Mouse (Mus musculus) forebrain, embryonic 14.5 days (tissue): ENCODE measurements around the gene Calca. TPM values are rescaled to one million over a fixed set of nuclear protein-coding genes. Genes with fewer than 3 reads are reported as not detected.
A peak's percentile ranks its signal among the peaks of the same experiment; 100 is the strongest.

Experiments used
- ATAC-seq: fragments of 200-750 bp; cut with Nextera tagmentation; 2 replicates; pipeline ENCODE4 v1.8.0; 2017; ENCODE audit warnings: mild to moderate bottlenecking, moderate library complexity
- DNase-seq: peaks from one replicate; pipeline ENCODE4 v3.0.0-alpha.2; 2015; ENCODE audit warnings: low spot score
- H3K27ac ChIP-seq: fragments of 300-500 bp; sonication (generic); 2 replicates; pipeline ENCODE4 v1.5.1; 2014; ENCODE audit warnings: low read depth, mild to moderate bottlenecking, control low read depth, low read length, moderate library complexity
- H3K27me3 ChIP-seq: fragments of 300-500 bp; sonication (generic); replicated peaks from 2 replicates; pipeline ENCODE4 v1.6.1; 2014; ENCODE audit warnings: low read length, control low read depth, mixed read lengths; ENCODE audit not compliant: control insufficient read depth, insufficient read depth
- H3K36me3 ChIP-seq: fragments of 300-500 bp; sonication (generic); 2 replicates; pipeline ENCODE4 v1.6.1; 2014; ENCODE audit warnings: low read length, control low read depth; ENCODE audit not compliant: control insufficient read depth, insufficient read depth
- H3K4me1 ChIP-seq: fragments of 300-500 bp; sonication (generic); 2 replicates; pipeline ENCODE4 v1.6.1; 2014; ENCODE audit warnings: antibody characterized with exemption, low read length, control low read depth; ENCODE audit not compliant: control insufficient read depth, insufficient read depth
- H3K4me2 ChIP-seq: fragments of 300-500 bp; sonication (generic); 2 replicates; pipeline ENCODE4 v1.6.1; 2014; ENCODE audit warnings: mild to moderate bottlenecking, control low read depth, low read length
- H3K4me3 ChIP-seq: fragments of 300-500 bp; sonication (generic); 2 replicates; pipeline ENCODE4 v1.5.1; 2014; ENCODE audit warnings: low read depth, low read length, control low read depth
- H3K9ac ChIP-seq: fragments of 300-500 bp; sonication (generic); 2 replicates; pipeline ENCODE4 v1.6.1; 2014; ENCODE audit warnings: mild to moderate bottlenecking, low read length, control low read depth, moderate library complexity
- H3K9me3 ChIP-seq: fragments of 300-500 bp; sonication (generic); replicated peaks from 2 replicates; pipeline ENCODE4 v1.6.1; 2016; ENCODE audit warnings: low read length, control low read depth, mixed read lengths; ENCODE audit not compliant: control insufficient read depth
- WGBS: fragments of 180-500 bp; shearing (Covaris S2); extraction: QIAGEN DNeasy Blood & Tissue Kit; methylation state at CpG from one replicate; pipeline ENCODE4 v1.1.7; 2014; 5-methylcytosine and 5-hydroxymethylcytosine counted together
- polyA plus RNA-seq: library from polyadenylated mRNA; unstranded; fragments of >200 nt; fragmentation: Nextera tagmentation; extraction: Ambion mirVana; gene quantifications from 2 replicates; pipeline ENCODE4 v1.2.1, GENCODE M21; 2014

The Calca gene
- 1.2 and 2.6 TPM in 2 replicates for polyA plus RNA-seq

DNA sequence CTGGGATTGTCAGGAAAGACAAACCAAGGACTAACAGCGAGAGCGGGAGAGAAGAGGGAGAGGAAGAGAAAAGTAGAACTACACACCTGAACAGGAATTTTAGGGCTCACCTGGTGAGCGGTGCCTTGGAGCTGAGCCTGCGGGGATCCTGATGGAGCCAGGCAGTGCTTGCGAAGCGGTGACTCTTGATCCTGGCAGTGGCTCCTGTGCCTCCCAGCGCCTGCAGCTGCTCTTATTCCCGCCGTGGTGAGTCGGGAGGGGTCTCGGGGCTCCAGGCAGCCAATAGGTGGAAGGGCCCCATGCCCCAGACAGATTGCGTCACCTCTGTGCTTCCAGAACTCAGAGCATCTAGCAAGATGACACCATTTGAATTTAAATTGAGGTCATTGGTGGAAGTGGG lies at the start of gene Calca:
Calca (minus strand) TSS at position 256 of the 400 bp plus-strand sequence.
- H3K36me3 ChIP-seq = no peaks in the 10 kb centered on the region
- ATAC-seq = peak; percentile 50; the same call in 1 of the 2 replicates
- under 1% methylated on average over 12 of the region's 12 CpGs for WGBS

DNA sequence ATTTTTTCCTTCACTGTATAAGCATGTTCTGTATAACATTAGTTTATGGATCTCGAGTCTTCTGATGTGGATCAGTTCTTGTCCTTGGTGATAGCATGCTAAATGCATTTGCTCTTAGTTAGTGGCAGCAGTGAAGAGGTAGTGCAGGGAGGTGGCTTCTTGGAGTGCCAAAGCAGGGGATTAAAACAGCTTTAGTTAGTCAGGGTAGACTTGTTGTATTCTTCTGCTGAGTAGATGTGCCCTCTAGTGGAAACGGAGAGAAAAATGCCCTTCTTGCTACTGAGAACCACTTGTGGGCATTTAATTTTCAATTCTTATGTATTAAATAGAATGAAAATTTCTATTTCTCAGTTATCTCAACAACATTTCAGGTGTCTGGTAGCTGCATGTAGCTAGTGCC lies 36.5 kb upstream of the Calca start:
- WGBS = 26% methylated on average over 2 of the region's 2 CpGs
- no peaks in the 10 kb centered on the region for H3K4me1 ChIP-seq
- no peak overlapping the region for H3K4me3 ChIP-seq
- no peak overlapping the region for H3K4me2 ChIP-seq
- H3K9me3 ChIP-seq = no peaks in the 10 kb centered on the region
- H3K27me3 ChIP-seq = no peaks in the 10 kb centered on the region
- no peaks in the 10 kb centered on the region for H3K36me3 ChIP-seq
- no peak overlapping the region for H3K27ac ChIP-seq
- H3K9ac ChIP-seq = no peak overlapping the region
- DNase-seq (peak; percentile 66), ATAC-seq (no peak)

More for the DNA sequence above, at the start of gene Calca:
- H3K9me3 ChIP-seq = no peaks in the 10 kb centered on the region
- peaks cover 4% of the 10 kb centered on the region; the same call in 1 of the 2 replicates for H3K4me1 ChIP-seq
- H3K4me3 ChIP-seq = peak within 1 kb of the TSS; percentile 31
- H3K27ac ChIP-seq = no peak within 1 kb of the TSS
- peak within 1 kb of the TSS; percentile 26 for H3K9ac ChIP-seq
- H3K27me3 ChIP-seq = peaks cover 4% of the 10 kb centered on the region; the same call in 1 of the 2 replicates
- peak within 1 kb of the TSS; percentile 92 for H3K4me2 ChIP-seq
- DNase-seq = peak; percentile 44

DNA sequence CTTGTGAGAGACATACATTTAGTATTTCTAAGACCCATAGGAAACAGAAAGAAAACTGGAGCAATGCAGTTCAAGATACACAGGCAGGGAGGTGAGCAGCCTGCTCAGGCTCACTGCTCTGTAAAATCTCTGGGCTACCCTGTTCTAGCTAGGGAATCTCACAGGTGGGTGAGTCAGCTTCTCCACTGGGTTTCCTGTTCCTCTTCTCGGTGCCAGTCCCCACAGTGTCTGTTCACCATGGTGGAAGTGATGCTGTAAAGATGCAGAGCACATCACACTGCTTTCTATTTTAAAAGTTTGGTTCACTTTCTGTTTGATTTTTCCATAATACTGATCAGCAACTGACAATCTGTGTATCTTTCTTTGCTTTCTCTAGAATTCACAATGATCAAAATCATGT lies 35.2 kb upstream of the Calca start:
- Histone ChIP-seq H3K9me3 (no peaks in the 10 kb centered on the region), H3K27me3 (no peaks in the 10 kb centered on the region), H3K9ac (no peak overlapping the region), H3K27ac (no peak overlapping the region), H3K36me3 (no peaks in the 10 kb centered on the region), H3K4me3 (no peak overlapping the region), H3K4me1 (no peaks in the 10 kb centered on the region), H3K4me2 (no peak overlapping the region)
- 83% methylated on average over 1 of the region's 1 CpGs for WGBS
- DNase-seq = no peak
- ATAC-seq = no peak

DNA sequence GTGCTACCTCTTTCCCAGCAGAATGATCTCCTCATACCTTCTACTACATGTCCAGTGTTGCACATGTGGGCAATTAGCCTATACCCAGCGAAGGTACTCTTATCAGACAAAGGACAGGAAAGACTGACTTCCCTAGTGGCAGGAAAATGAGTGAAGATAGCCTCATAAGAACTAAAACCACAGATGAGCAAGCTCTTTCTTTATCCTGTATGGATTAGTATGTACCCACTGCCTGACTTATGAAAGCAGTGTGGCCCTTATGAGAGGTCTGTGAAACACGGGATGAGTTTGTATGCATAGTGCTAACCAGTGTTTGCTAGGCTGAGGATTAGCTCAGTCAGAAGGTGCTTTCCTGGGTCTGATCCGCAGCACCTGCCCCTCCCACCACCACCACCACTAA lies 13.6 kb upstream of the Calca start:
- Histone ChIP-seq H3K27me3 (no peaks in the 10 kb centered on the region), H3K27ac (no peak overlapping the region), H3K9ac (no peak overlapping the region), H3K9me3 (no peaks in the 10 kb centered on the region), H3K4me1 (no peaks in the 10 kb centered on the region), H3K4me3 (no peak overlapping the region), H3K4me2 (no peak overlapping the region), H3K36me3 (no peaks in the 10 kb centered on the region)
- no peak for DNase-seq
- ATAC-seq = no peak
- WGBS = 25% methylated on average over 3 of the region's 3 CpGs

DNA sequence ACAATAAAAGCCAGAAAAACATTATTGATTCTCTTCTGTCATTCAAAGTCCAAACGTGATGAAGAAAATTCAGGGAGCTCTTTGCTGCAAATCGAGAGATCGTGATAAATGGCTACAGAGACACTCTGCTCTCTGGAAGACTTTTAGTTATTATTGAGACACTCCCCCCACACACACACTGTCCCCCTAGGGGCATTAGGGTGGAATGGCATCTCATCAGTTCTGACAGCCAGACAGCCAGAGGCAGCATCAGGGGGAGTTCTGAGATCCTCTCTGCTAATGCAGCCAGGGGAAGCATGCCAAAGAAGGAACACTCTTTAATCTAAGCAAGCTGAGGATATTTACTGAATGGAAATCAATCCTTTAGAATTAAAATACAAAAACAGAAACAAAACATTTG lies 12.6 kb upstream of the Calca start:
- 62% methylated on average over 3 of the region's 3 CpGs for WGBS
- Histone ChIP-seq H3K4me1 (no peaks in the 10 kb centered on the region), H3K27me3 (no peaks in the 10 kb centered on the region), H3K9me3 (no peaks in the 10 kb centered on the region), H3K9ac (no peak overlapping the region), H3K4me3 (no peak overlapping the region), H3K27ac (no peak overlapping the region), H3K36me3 (no peaks in the 10 kb centered on the region), H3K4me2 (no peak overlapping the region)
- ATAC-seq (no peak), DNase-seq (no peak)

DNA sequence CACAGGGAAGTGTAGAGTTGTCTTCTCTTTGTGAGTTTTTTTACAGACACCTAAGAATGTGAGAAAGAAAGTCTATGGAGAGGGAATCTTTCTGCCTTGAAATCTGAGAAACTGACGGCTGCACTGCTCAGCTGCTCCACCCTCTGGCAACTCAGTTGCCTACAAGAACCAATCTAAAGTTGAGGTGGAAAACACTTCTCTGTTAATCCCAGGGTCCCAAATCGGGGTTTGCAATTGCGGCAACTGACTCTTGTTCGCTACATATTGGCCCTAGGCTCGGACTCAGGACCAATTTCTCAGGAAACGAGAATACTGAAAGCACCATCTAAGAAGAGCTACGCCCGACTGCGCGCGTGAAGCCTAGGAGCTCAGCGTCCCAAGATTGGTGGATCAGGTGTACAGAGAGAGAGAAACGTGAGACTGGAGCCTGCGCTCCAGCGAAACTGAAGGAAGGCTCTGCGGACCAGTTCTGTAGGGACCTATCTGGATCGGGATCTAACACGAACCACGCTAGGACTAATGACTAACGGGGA lies 522 bp downstream of the Calca start:
- peaks cover 4% of the 10 kb centered on the region; the same call in 1 of the 2 replicates for H3K27me3 ChIP-seq
- no peak overlapping the region for H3K27ac ChIP-seq
- H3K4me3 ChIP-seq = peak overlapping the region; percentile 31
- DNase-seq = peak; percentile 72
- H3K36me3 ChIP-seq = no peaks in the 10 kb centered on the region
- H3K4me1 ChIP-seq = peaks cover 4% of the 10 kb centered on the region; the same call in 1 of the 2 replicates
- peak overlapping the region; percentile 92 for H3K4me2 ChIP-seq
- WGBS = under 1% methylated on average over 20 of the region's 20 CpGs
- peak overlapping the region; percentile 26 for H3K9ac ChIP-seq
- H3K9me3 ChIP-seq = no peaks in the 10 kb centered on the region
- peak; percentile 44 for ATAC-seq

DNA sequence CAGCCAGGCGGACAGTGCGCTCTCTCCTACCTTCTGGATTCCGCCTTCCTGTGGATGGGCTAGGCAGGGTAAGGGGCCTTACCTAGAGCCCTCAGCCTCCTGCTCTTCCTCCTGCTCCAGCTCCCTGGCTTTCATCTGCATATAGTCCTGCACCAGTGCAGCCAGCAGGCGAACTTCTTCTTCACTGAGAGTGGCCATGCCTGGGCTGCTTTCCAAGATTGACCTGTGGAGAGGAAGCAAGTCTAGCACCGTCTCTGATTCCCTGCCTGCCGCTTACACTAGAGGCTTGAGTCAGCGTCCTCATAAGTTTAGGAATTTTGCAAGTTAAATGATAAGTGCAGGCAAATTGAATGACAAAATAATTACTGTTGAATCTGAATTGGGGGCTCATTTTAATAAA lies 1.8 kb downstream of the Calca start:
- H3K4me3 ChIP-seq = no peak overlapping the region
- H3K9ac ChIP-seq = no peak overlapping the region
- DNase-seq = no peak
- WGBS = 81% methylated on average over 7 of the region's 7 CpGs
- no peaks in the 10 kb centered on the region for H3K36me3 ChIP-seq
- ATAC-seq = no peak
- H3K27ac ChIP-seq = no peak overlapping the region
- H3K9me3 ChIP-seq = no peaks in the 10 kb centered on the region
- peaks cover 4% of the 10 kb centered on the region; the same call in 1 of the 2 replicates for H3K4me1 ChIP-seq
- no peak overlapping the region for H3K4me2 ChIP-seq
- peaks cover 4% of the 10 kb centered on the region; the same call in 1 of the 2 replicates for H3K27me3 ChIP-seq

DNA sequence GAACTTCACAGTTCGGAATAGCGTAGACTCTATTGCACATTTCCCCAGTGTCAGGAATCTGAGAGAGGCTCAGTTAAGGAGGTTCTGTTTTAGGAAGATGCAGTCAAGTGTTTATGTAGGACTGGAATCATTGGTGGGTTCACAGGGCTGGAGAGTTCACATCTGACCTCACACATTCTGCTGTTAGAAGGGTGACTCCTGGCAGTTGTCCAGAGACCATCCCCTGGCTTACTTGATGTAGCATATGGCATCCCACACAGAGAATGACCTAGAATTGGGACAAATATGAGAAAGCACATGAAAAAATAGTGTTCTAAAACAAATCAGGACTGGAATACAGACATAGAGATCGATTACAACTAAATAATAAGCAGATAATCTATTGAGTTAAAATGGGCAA lies 10.2 kb downstream of the Calca start:
- H3K9ac ChIP-seq = no peak overlapping the region
- H3K4me1 ChIP-seq = no peaks in the 10 kb centered on the region
- H3K27ac ChIP-seq = no peak overlapping the region
- no peak overlapping the region for H3K4me3 ChIP-seq
- no peak overlapping the region for H3K4me2 ChIP-seq
- H3K9me3 ChIP-seq = no peaks in the 10 kb centered on the region
- WGBS = 94% methylated on average over 3 of the region's 3 CpGs
- H3K36me3 ChIP-seq = no peaks in the 10 kb centered on the region
- DNase-seq (no peak), ATAC-seq (no peak)
- H3K27me3 ChIP-seq = no peaks in the 10 kb centered on the region

DNA sequence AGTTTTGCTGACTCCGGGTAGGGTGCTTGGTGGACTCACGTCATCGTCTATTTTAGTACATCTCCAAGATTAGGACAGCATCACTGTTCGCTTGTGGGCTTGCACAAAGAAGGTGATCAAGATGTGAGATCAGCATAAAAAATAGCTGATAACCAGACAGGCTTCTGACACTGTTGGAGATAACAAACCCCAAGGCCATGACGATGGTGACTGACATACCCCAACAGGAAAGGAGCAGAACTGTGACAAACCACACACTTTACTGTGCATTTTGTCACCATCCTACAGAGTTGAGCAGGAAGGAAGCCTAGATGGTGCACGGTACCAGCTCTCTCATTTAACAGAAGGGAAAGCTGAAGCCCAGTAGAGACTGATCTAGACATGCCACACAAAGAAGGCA lies 19.4 kb downstream of the Calca start:
- H3K36me3 ChIP-seq = no peaks in the 10 kb centered on the region
- H3K4me3 ChIP-seq = no peak overlapping the region
- ATAC-seq (no peak), DNase-seq (no peak)
- no peaks in the 10 kb centered on the region for H3K4me1 ChIP-seq
- no peak overlapping the region for H3K4me2 ChIP-seq
- no peak overlapping the region for H3K27ac ChIP-seq
- no peaks in the 10 kb centered on the region for H3K27me3 ChIP-seq
- H3K9ac ChIP-seq = no peak overlapping the region
- 96% methylated on average over 6 of the region's 6 CpGs for WGBS
- no peaks in the 10 kb centered on the region for H3K9me3 ChIP-seq
